Mouse (Mus musculus): ENCODE results near the gene Prr15l. TPM values are rescaled to one million over a fixed set of nuclear protein-coding genes. Genes with fewer than 3 reads are reported as not detected.

Prr15l gene
- polyA plus RNA-seq, 1 experiment from 2014 or later, result 0.97 TPM

- no peak for ATAC-seq (ENCODE audit: insufficient number of reproducible peaks, low FRiP score, low TSS enrichment, low read depth)
- Histone ChIP-seq H3K36me3 (ENCODE audit: control insufficient read depth, insufficient read depth, low read length) (no peaks in the 10 kb centered on the region), H3K9me3 (ENCODE audit: control insufficient read depth, low read length) (no peaks in the 10 kb centered on the region), H3K4me1 (ENCODE audit: control insufficient read depth, insufficient read depth, low read length) (0 out of 2 replicates have a peak, but pooled peaks cover 3% of the 10 kb centered on the region), H3K27ac (replicated peaks; ENCODE audit: low read depth, low read length) (no peak overlapping the region), H3K4me3 (ENCODE audit: low read depth, low read length) (no peak overlapping the region), H3K9ac (ENCODE audit: low read length) (no peak overlapping the region), H3K27me3 (ENCODE audit: control insufficient read depth, insufficient read depth, low read length) (no peaks in the 10 kb centered on the region), H3K4me2 (ENCODE audit: low read depth, severe bottlenecking) (no peak overlapping the region)
- DNase-seq (ENCODE audit: low spot score), result peak; percentile 56
- WGBS, result 56% methylated on average over 10 of the region's 10 CpGs
Measured at GRCm38 (mm10) chr11:96937549-96938425, 9.9 kb downstream of the Prr15l start.

GRCm38 (mm10) chr11:96938426-96938800 lies 10.5 kb downstream of the Prr15l start:
- Histone ChIP-seq H3K27me3 (ENCODE audit: control insufficient read depth, insufficient read depth, low read length) (no peaks in the 10 kb centered on the region), H3K36me3 (ENCODE audit: control insufficient read depth, insufficient read depth, low read length) (no peaks in the 10 kb centered on the region), H3K9ac (ENCODE audit: low read length) (no peak overlapping the region), H3K27ac (replicated peaks; ENCODE audit: low read depth, low read length) (no peak overlapping the region), H3K4me1 (ENCODE audit: control insufficient read depth, insufficient read depth, low read length) (peaks cover 4% of the 10 kb centered on the region; the same call in 1 of the 2 replicates), H3K9me3 (ENCODE audit: control insufficient read depth, low read length) (no peaks in the 10 kb centered on the region), H3K4me3 (ENCODE audit: low read depth, low read length) (no peak overlapping the region), H3K4me2 (ENCODE audit: low read depth, severe bottlenecking) (no peak overlapping the region)
- DNase-seq (ENCODE audit: low spot score) (no peak), ATAC-seq (ENCODE audit: insufficient number of reproducible peaks, low FRiP score, low TSS enrichment, low read depth) (no peak)
- 86% methylated on average over 6 of the region's 6 CpGs for WGBS

- WGBS, result 75% methylated on average over 16 of the region's 16 CpGs
- H3K27me3 ChIP-seq (ENCODE audit: control insufficient read depth, insufficient read depth, low read length), result no peaks in the 10 kb centered on the region
Measured at GRCm38 (mm10) chr11:96940578-96941465, 12.9 kb downstream of the Prr15l start.

GRCm38 (mm10) chr11:96941989-96942590 lies 14.2 kb downstream of the Prr15l start:
- H3K4me3 ChIP-seq (ENCODE audit: low read depth, low read length), result no peak overlapping the region
- no peaks in the 10 kb centered on the region for H3K27me3 ChIP-seq (ENCODE audit: control insufficient read depth, insufficient read depth, low read length)
- H3K4me2 ChIP-seq (ENCODE audit: low read depth, severe bottlenecking), result no peak overlapping the region
- H3K4me1 ChIP-seq (ENCODE audit: control insufficient read depth, insufficient read depth, low read length), result peaks cover 9% of the 10 kb centered on the region
- H3K9ac ChIP-seq (ENCODE audit: low read length), result no peak overlapping the region
- H3K36me3 ChIP-seq (ENCODE audit: control insufficient read depth, insufficient read depth, low read length), result no peaks in the 10 kb centered on the region
- no peaks in the 10 kb centered on the region for H3K9me3 ChIP-seq (ENCODE audit: control insufficient read depth, low read length)
- DNase-seq (ENCODE audit: low spot score) (no peak), ATAC-seq (ENCODE audit: insufficient number of reproducible peaks, low FRiP score, low TSS enrichment, low read depth) (no peak)
- WGBS, result 82% methylated on average over 6 of the region's 6 CpGs
- H3K27ac ChIP-seq (replicated peaks; ENCODE audit: low read depth, low read length), result no peak overlapping the region

More at GRCm38 (mm10) chr11:96940578-96941465, 12.9 kb downstream of the Prr15l start:
- H3K9me3 ChIP-seq (ENCODE audit: control insufficient read depth, low read length), result no peaks in the 10 kb centered on the region
- no peak overlapping the region for H3K4me3 ChIP-seq (ENCODE audit: low read depth, low read length)
- no peaks in the 10 kb centered on the region for H3K36me3 ChIP-seq (ENCODE audit: control insufficient read depth, insufficient read depth, low read length)
- H3K27ac ChIP-seq (replicated peaks; ENCODE audit: low read depth, low read length), result no peak overlapping the region
- ATAC-seq (ENCODE audit: insufficient number of reproducible peaks, low FRiP score, low TSS enrichment, low read depth) (no peak), DNase-seq (ENCODE audit: low spot score) (no peak)
- H3K4me1 ChIP-seq (ENCODE audit: control insufficient read depth, insufficient read depth, low read length), result peaks cover 9% of the 10 kb centered on the region
- no peak overlapping the region for H3K9ac ChIP-seq (ENCODE audit: low read length)
- 0 out of 2 replicates have a peak overlapping the region, but pooled peaks have one; percentile 4 for H3K4me2 ChIP-seq (ENCODE audit: low read depth, severe bottlenecking)

GRCm38 (mm10) chr11:96943746-96944304 lies 15.9 kb downstream of the Prr15l start, which contains the start of gene Pnpo:
Pnpo (minus strand) TSS chr11:96943986.
- peak within 1 kb of the TSS; percentile 91 for H3K4me2 ChIP-seq (ENCODE audit: low read depth, severe bottlenecking)
- ATAC-seq (ENCODE audit: insufficient number of reproducible peaks, low FRiP score, low TSS enrichment, low read depth), result peak; percentile 94
- H3K36me3 ChIP-seq (ENCODE audit: control insufficient read depth, insufficient read depth, low read length), result no peaks in the 10 kb centered on the region
- peak within 1 kb of the TSS; percentile 50 for H3K4me3 ChIP-seq (ENCODE audit: low read depth, low read length)
- WGBS, result under 1% methylated on average over 29 of the region's 29 CpGs
- peak within 1 kb of the TSS; percentile 47 for H3K9ac ChIP-seq (ENCODE audit: low read length)
- H3K9me3 ChIP-seq (ENCODE audit: control insufficient read depth, low read length), result no peaks in the 10 kb centered on the region
- no peaks in the 10 kb centered on the region for H3K27me3 ChIP-seq (ENCODE audit: control insufficient read depth, insufficient read depth, low read length)
- DNase-seq (ENCODE audit: low spot score), result peak; percentile 91
- H3K27ac ChIP-seq (replicated peaks; ENCODE audit: low read depth, low read length), result no peak within 1 kb of the TSS
- H3K4me1 ChIP-seq (ENCODE audit: control insufficient read depth, insufficient read depth, low read length), result peaks cover 9% of the 10 kb centered on the region

- H3K4me1 ChIP-seq (ENCODE audit: control insufficient read depth, insufficient read depth, low read length), result peaks cover 9% of the 10 kb centered on the region
- H3K36me3 ChIP-seq (ENCODE audit: control insufficient read depth, insufficient read depth, low read length), result peaks cover 3% of the 10 kb centered on the region; the same call in 1 of the 2 replicates
- DNase-seq (ENCODE audit: low spot score) (no peak), ATAC-seq (ENCODE audit: insufficient number of reproducible peaks, low FRiP score, low TSS enrichment, low read depth) (no peak)
- peak overlapping the region; percentile 91 for H3K4me2 ChIP-seq (ENCODE audit: low read depth, severe bottlenecking)
- no peaks in the 10 kb centered on the region for H3K27me3 ChIP-seq (ENCODE audit: control insufficient read depth, insufficient read depth, low read length)
- no peak overlapping the region for H3K27ac ChIP-seq (replicated peaks; ENCODE audit: low read depth, low read length)
- no peak overlapping the region for H3K4me3 ChIP-seq (ENCODE audit: low read depth, low read length)
- no peaks in the 10 kb centered on the region for H3K9me3 ChIP-seq (ENCODE audit: control insufficient read depth, low read length)
- 85% methylated on average over 14 of the region's 14 CpGs for WGBS
- H3K9ac ChIP-seq (ENCODE audit: low read length), result no peak overlapping the region
Measured at GRCm38 (mm10) chr11:96944844-96945580, 17.1 kb downstream of the Prr15l start.

- H3K9me3 ChIP-seq (ENCODE audit: control insufficient read depth, low read length), result no peaks in the 10 kb centered on the region
Measured at GRCm38 (mm10) chr11:96946498-96946897, 18.6 kb downstream of the Prr15l start.

More at GRCm38 (mm10) chr11:96946498-96946897, 18.6 kb downstream of the Prr15l start:
- DNase-seq (ENCODE audit: low spot score) (peak; percentile 39), ATAC-seq (ENCODE audit: insufficient number of reproducible peaks, low FRiP score, low TSS enrichment, low read depth) (no peak)
- Histone ChIP-seq H3K4me3 (ENCODE audit: low read depth, low read length) (no peak overlapping the region), H3K27ac (replicated peaks; ENCODE audit: low read depth, low read length) (no peak overlapping the region), H3K9ac (ENCODE audit: low read length) (no peak overlapping the region), H3K4me1 (ENCODE audit: control insufficient read depth, insufficient read depth, low read length) (peaks cover 9% of the 10 kb centered on the region), H3K27me3 (ENCODE audit: control insufficient read depth, insufficient read depth, low read length) (no peaks in the 10 kb centered on the region), H3K36me3 (ENCODE audit: control insufficient read depth, insufficient read depth, low read length) (peaks cover 5% of the 10 kb centered on the region), H3K4me2 (ENCODE audit: low read depth, severe bottlenecking) (no peak overlapping the region)
- 65% methylated on average over 9 of the region's 9 CpGs for WGBS
